Mouse (Mus musculus): Measurements from ENCODE around the gene Cyp2c70.
"Not testable (repeated sequence)": the region's sequence is repeated elsewhere in the genome, so short reads cannot be mapped to it uniquely, and the experiment has no call there.

The Cyp2c70 gene

GRCm38 (mm10) chr19:40187160-40187559 lies at the start of gene Cyp2c70:
TSS of gene Cyp2c70 (minus strand) at chr19:40187333.
- no peak for DNase-seq (ENCODE audit: low read depth, low spot score)

- DNase-seq (ENCODE audit: low read depth, low spot score) = no peak
These were observed 45.4 kb upstream of the Cyp2c70 start for GRCm38 (mm10) chr19:40232560-40232959.

- peak; percentile 34 for DNase-seq (ENCODE audit: low read depth, low spot score)
These were observed 44.9 kb upstream of the Cyp2c70 start for GRCm38 (mm10) chr19:40231825-40232541.

GRCm38 (mm10) chr19:40231074-40231738 lies 44.1 kb upstream of the Cyp2c70 start:
- no peak for DNase-seq (ENCODE audit: low read depth, low spot score)

- DNase-seq (ENCODE audit: low read depth, low spot score) = no peak
These were observed 39.5 kb upstream of the Cyp2c70 start for GRCm38 (mm10) chr19:40226516-40227151.

GRCm38 (mm10) chr19:40225761-40226110 lies 38.6 kb upstream of the Cyp2c70 start:
- DNase-seq (ENCODE audit: low read depth, low spot score) = no peak

GRCm38 (mm10) chr19:40225102-40225760 lies 38.1 kb upstream of the Cyp2c70 start:
- DNase-seq (ENCODE audit: low read depth, low spot score) = peak; percentile 49

GRCm38 (mm10) chr19:40222307-40222706 lies 35.2 kb upstream of the Cyp2c70 start:
- DNase-seq (ENCODE audit: low read depth, low spot score) = not testable (repeated sequence)

- no peak for DNase-seq (ENCODE audit: low read depth, low spot score)
These were observed 33.7 kb upstream of the Cyp2c70 start for GRCm38 (mm10) chr19:40220878-40221277.

GRCm38 (mm10) chr19:40202947-40203346 lies 15.8 kb upstream of the Cyp2c70 start:
- DNase-seq (ENCODE audit: low read depth, low spot score) = not testable (repeated sequence)

- no peak for DNase-seq (ENCODE audit: low read depth, low spot score)
These were observed 3.5 kb upstream of the Cyp2c70 start for GRCm38 (mm10) chr19:40190596-40190995.

- no peak for DNase-seq (ENCODE audit: low read depth, low spot score)
These were observed 3.5 kb downstream of the Cyp2c70 start for GRCm38 (mm10) chr19:40183600-40183999.

- no peak for DNase-seq (ENCODE audit: low read depth, low spot score)
These were observed 8.8 kb downstream of the Cyp2c70 start for GRCm38 (mm10) chr19:40178311-40178710.

- DNase-seq (ENCODE audit: low read depth, low spot score) = not testable (repeated sequence)
These were observed 18.7 kb downstream of the Cyp2c70 start for GRCm38 (mm10) chr19:40168391-40168790.

GRCm38 (mm10) chr19:40126996-40127395 lies 60.1 kb downstream of the Cyp2c70 start:
- DNase-seq (ENCODE audit: low read depth, low spot score) = not testable (repeated sequence)

GRCm38 (mm10) chr19:40125165-40125564 lies 62.0 kb downstream of the Cyp2c70 start:
- DNase-seq (ENCODE audit: low read depth, low spot score) = not testable (repeated sequence)

GRCm38 (mm10) chr19:40119624-40120023 lies 67.5 kb downstream of the Cyp2c70 start:
- not testable (repeated sequence) for DNase-seq (ENCODE audit: low read depth, low spot score)
